Mouse (Mus musculus) midbrain, embryonic 14.5 days (tissue): ENCODE measurements around the gene Marc2. TPM values are rescaled to one million over a fixed set of nuclear protein-coding genes. Genes with fewer than 3 reads are reported as not detected.

Experiments used
- ATAC-seq: fragments of 200-750 bp; cut with Nextera tagmentation; 2 replicates; pipeline ENCODE4 v1.8.0; 2017; ENCODE audit warnings: moderate number of reproducible peaks, moderate library complexity; ENCODE audit not compliant: low FRiP score, low TSS enrichment
- DNase-seq: peaks from one replicate; pipeline ENCODE4 v3.0.0-alpha.2; 2015
- H3K27ac ChIP-seq: fragments of 300-500 bp; sonication (generic); replicated peaks from 2 replicates; pipeline ENCODE4 v1.5.1; 2014; ENCODE audit warnings: mild to moderate bottlenecking, low read depth, low read length, moderate library complexity
- H3K27me3 ChIP-seq: fragments of 300-500 bp; sonication (generic); 2 replicates; pipeline ENCODE4 v1.6.1; 2014; ENCODE audit warnings: low read length, control low read depth, mixed read lengths; ENCODE audit not compliant: control insufficient read depth, insufficient read depth
- H3K36me3 ChIP-seq: fragments of 300-500 bp; sonication (generic); 2 replicates; pipeline ENCODE4 v1.6.1; 2014; ENCODE audit warnings: low read length, control low read depth; ENCODE audit not compliant: control insufficient read depth, insufficient read depth
- H3K4me1 ChIP-seq: fragments of 300-500 bp; sonication (generic); 2 replicates; pipeline ENCODE4 v1.6.1; 2014; ENCODE audit warnings: mild to moderate bottlenecking, antibody characterized with exemption, low read length, control low read depth; ENCODE audit not compliant: control insufficient read depth, insufficient read depth
- H3K4me2 ChIP-seq: fragments of 300-500 bp; sonication (generic); 2 replicates; pipeline ENCODE4 v1.6.1; 2014; ENCODE audit warnings: mild to moderate bottlenecking, low read length, moderate library complexity
- H3K4me3 ChIP-seq: fragments of 300-500 bp; sonication (generic); replicated peaks from 2 replicates; pipeline ENCODE4 v1.5.1; 2014; ENCODE audit warnings: low read depth, low read length
- H3K9ac ChIP-seq: fragments of 300-500 bp; sonication (generic); replicated peaks from 2 replicates; pipeline ENCODE4 v1.6.1; 2014; ENCODE audit warnings: mild to moderate bottlenecking, low read length, moderate library complexity
- H3K9me3 ChIP-seq: fragments of 300-500 bp; sonication (generic); 2 replicates; pipeline ENCODE4 v1.6.1; 2016; ENCODE audit warnings: low read length, control low read depth, mixed read lengths; ENCODE audit not compliant: control insufficient read depth
- WGBS: fragments of 180-500 bp; shearing (Covaris S2); extraction: QIAGEN DNeasy Blood & Tissue Kit; methylation state at CpG from one replicate; pipeline ENCODE4 v1.1.7; 2014; 5-methylcytosine and 5-hydroxymethylcytosine counted together
- polyA plus RNA-seq: library from polyadenylated mRNA; unstranded; fragments of >200 nt; fragmentation: Nextera tagmentation; extraction: Ambion mirVana; gene quantifications from 2 replicates; pipeline ENCODE4 v1.2.1, GENCODE M21; 2014

Marc2 gene
- polyA plus RNA-seq: 111 and 112 TPM in 2 replicates

DNA sequence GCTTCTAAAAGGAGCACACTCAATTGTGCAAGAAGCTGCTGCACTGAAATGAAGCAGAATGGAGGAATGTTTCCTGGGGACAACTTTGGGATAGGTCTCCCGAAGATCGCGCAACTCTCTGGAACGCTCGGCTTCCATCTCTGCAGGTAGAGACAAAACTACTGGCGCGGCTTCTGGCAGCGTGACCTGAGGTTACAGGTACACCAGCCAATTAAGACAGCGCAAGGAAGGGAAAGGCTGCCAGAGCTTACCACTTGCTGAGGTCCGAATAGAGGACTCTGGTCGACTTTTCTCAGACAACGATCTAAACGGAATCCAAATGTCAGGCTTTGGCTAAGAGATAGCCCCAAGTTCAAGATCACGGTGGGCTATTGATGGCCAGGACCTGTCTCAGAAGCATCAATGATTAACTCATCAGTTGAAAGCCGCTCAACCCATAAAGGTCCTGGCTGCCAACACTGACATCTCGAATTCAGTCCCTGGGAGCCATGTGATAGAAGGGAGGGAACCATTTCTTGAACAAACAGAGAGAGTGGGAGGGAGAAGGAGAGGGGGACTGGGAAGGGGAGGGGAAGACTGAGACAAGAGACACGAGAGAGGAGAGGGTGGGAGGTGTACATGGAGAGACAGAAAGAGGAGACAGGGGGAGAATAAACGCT lies at the start of gene Marc2:
Gene Marc2, minus strand, starts transcription at position 360 of the 659 bp plus-strand sequence.
- peak within 1 kb of the TSS; percentile 81 for H3K4me3 ChIP-seq
- peak within 1 kb of the TSS; percentile 86 for H3K4me2 ChIP-seq
- no peak for ATAC-seq
- peak within 1 kb of the TSS; percentile 72 for H3K9ac ChIP-seq
- peaks cover 1% of the 10 kb centered on the region; the same call in 1 of the 2 replicates for H3K27me3 ChIP-seq
- H3K4me1 ChIP-seq: peaks cover 5% of the 10 kb centered on the region; the same call in 1 of the 2 replicates
- no peaks in the 10 kb centered on the region for H3K36me3 ChIP-seq
- H3K9me3 ChIP-seq: no peaks in the 10 kb centered on the region
- no peak for DNase-seq
- H3K27ac ChIP-seq: no peak within 1 kb of the TSS
- 5% methylated on average over 18 of the region's 18 CpGs for WGBS

DNA sequence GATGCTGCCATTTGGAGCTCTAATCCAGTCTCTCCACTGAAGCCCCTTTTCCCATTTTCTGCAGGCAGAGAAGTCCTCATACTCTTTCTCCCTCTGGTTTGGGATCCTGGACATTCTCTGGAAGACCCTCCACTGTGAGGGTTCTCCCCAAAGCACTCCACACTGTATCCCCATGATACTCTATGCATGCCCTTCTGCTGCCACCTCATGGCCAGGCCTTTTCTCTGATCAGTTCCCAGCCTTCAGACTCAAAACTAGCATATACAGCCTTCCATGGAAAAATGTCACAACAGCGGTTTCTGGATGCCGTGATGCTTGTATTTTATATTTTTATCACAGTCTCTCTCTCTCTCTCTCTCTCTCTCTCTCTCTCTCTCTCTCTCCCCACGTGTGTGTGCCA lies 45.7 kb upstream of the Marc2 start:
- no peaks in the 10 kb centered on the region for H3K9me3 ChIP-seq
- WGBS: 83% methylated on average over 3 of the region's 3 CpGs
- no peak for ATAC-seq

DNA sequence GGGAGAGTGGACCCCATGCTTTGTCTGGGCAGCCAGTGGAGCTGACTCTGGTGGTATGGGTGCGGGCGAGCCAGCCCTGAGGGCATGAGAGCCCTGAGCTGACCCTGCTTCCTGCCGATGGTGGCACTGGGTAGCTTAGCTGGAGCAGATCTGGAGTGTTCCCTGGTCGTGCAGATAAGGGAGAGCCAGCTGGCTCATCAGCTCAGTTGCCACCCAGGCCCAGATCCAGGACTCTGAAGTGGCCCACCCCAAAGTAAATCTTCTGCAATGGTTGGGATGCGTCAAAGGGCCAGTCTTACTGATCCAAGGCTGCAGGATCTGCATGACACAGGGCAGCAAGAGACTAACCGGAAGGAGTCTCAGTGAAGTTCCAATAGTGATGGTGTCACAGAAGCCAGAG lies 43.2 kb upstream of the Marc2 start:
- H3K9me3 ChIP-seq: no peaks in the 10 kb centered on the region
- H3K4me1 ChIP-seq: no peaks in the 10 kb centered on the region
- no peaks in the 10 kb centered on the region for H3K36me3 ChIP-seq
- no peak overlapping the region for H3K4me3 ChIP-seq
- H3K27ac ChIP-seq: no peak overlapping the region
- no peak for DNase-seq
- H3K27me3 ChIP-seq: no peaks in the 10 kb centered on the region
- ATAC-seq: no peak
- no peak overlapping the region for H3K4me2 ChIP-seq
- 92% methylated on average over 6 of the region's 6 CpGs for WGBS
- no peak overlapping the region for H3K9ac ChIP-seq

More for the DNA sequence above, 45.7 kb upstream of the Marc2 start:
- Histone ChIP-seq H3K36me3 (peaks cover 4% of the 10 kb centered on the region), H3K27ac (no peak overlapping the region), H3K9ac (no peak overlapping the region), H3K27me3 (no peaks in the 10 kb centered on the region), H3K4me3 (no peak overlapping the region), H3K4me2 (no peak overlapping the region), H3K4me1 (no peaks in the 10 kb centered on the region)
- no peak for DNase-seq

GRCm38 (mm10) chr1:184886160-184886559 lies 39.9 kb upstream of the Marc2 start:
- peaks cover 29% of the 10 kb centered on the region for H3K27me3 ChIP-seq
- WGBS: 53% methylated on average over 1 of the region's 1 CpGs
- no peak for ATAC-seq
- no peak overlapping the region for H3K27ac ChIP-seq
- no peaks in the 10 kb centered on the region for H3K4me1 ChIP-seq
- no peaks in the 10 kb centered on the region for H3K36me3 ChIP-seq
- DNase-seq: no peak
- H3K4me3 ChIP-seq: no peak overlapping the region
- H3K4me2 ChIP-seq: no peak overlapping the region
- no peak overlapping the region for H3K9ac ChIP-seq
- no peaks in the 10 kb centered on the region for H3K9me3 ChIP-seq

DNA sequence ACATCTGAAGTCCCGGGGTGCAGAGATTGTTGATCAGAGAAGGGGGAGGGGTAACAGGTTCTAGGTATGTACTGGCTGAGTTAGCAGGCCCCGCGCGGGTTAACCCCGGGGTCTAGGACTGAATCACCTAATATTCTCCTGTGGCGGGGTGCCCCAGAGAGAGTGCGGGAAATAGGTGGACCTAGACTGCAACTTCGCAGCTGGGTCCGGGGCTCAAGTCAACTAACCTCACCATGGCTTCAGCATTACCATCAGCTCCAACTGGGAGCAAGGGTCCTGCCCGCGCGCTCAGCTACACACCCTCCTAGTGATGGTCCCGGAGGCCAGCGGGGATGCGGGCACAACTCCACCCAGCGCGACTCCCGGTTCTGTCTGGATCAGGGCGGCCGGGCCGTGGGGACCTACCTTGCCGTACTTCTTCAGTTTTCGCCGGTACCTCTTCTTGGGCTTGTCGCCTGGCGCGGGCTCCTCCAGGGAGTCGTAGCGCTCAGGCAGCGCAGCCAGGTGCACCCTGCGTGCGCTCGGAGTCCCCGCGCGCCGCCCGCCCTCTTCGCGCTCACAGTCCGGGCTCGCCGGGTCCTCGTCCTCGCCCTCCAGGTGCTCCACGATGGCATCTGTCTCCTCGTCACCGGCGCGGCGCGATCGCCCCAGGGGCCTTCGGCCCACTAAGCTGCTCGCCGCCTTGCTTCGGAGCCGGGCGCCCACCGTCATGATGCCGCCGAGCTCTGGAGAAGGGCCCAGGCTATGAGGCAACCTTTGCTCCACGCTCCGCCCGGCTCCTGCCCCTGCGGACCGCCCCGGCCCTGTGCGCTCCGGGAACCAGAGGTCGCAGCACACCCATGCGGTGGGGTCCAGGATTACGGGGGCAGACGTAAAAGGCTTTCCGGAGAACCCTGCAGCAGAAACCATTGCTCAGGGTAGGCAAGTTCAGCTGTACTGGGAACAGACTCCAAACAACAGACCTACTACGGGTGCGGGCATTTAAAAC lies 36.3 kb upstream of the Marc2 start, which contains the start of gene C130074G19Rik:
Gene C130074G19Rik, minus strand, starts transcription at position 938 of the 988 bp plus-strand sequence.
- 3% methylated on average over 77 of the region's 77 CpGs for WGBS
- Histone ChIP-seq H3K9me3 (no peaks in the 10 kb centered on the region), H3K27me3 (peaks cover 33% of the 10 kb centered on the region), H3K27ac (no peak within 1 kb of the TSS), H3K4me1 (no peaks in the 10 kb centered on the region), H3K9ac (peak within 1 kb of the TSS; percentile 39; the same call in 1 of the 2 replicates), H3K4me2 (peak within 1 kb of the TSS; percentile 74), H3K36me3 (no peaks in the 10 kb centered on the region), H3K4me3 (peak within 1 kb of the TSS; percentile 36)
- ATAC-seq: peak; percentile 50; the same call in 1 of the 2 replicates
- peak; percentile 51 for DNase-seq

- ATAC-seq (no peak), DNase-seq (no peak)
- Histone ChIP-seq H3K9ac (no peak overlapping the region), H3K36me3 (no peaks in the 10 kb centered on the region), H3K4me3 (no peak overlapping the region), H3K9me3 (no peaks in the 10 kb centered on the region), H3K27me3 (peaks cover 33% of the 10 kb centered on the region), H3K4me2 (no peak overlapping the region), H3K27ac (no peak overlapping the region), H3K4me1 (no peaks in the 10 kb centered on the region)
- 70% methylated on average over 7 of the region's 7 CpGs for WGBS
Observed at GRCm38 (mm10) chr1:184881861-184882260, 35.6 kb upstream of the Marc2 start.

- no peaks in the 10 kb centered on the region for H3K4me1 ChIP-seq
- H3K9ac ChIP-seq: no peak overlapping the region
- H3K9me3 ChIP-seq: no peaks in the 10 kb centered on the region
- no peak overlapping the region for H3K4me2 ChIP-seq
- WGBS: 88% methylated on average over 5 of the region's 5 CpGs
- peaks cover 33% of the 10 kb centered on the region for H3K27me3 ChIP-seq
- ATAC-seq (no peak), DNase-seq (no peak)
- no peaks in the 10 kb centered on the region for H3K36me3 ChIP-seq
- no peak overlapping the region for H3K27ac ChIP-seq
- no peak overlapping the region for H3K4me3 ChIP-seq
Observed at GRCm38 (mm10) chr1:184881211-184881610, 35.0 kb upstream of the Marc2 start.

DNA sequence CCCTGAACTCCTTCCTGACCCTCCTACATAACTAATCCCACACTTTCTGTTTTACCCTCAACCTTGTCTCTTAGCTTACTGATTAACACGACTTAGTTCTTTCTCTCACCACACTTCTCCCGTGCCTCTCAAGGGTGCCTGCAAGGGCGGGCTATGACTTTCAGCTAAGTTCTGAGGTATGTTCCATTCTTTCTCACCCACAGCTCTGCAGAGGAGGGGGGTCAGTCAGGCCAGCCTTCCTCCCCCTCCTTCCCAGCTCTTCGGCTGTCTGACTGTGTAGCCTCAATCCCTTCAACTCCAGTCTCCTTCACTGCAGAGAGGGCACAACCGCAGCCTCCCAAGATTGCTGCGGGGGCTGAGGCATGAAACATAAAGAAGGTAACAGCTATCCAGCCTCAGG lies 32.6 kb upstream of the Marc2 start:
- Histone ChIP-seq H3K4me2 (no peak overlapping the region), H3K9me3 (no peaks in the 10 kb centered on the region), H3K27me3 (peaks cover 30% of the 10 kb centered on the region), H3K4me1 (no peaks in the 10 kb centered on the region), H3K9ac (no peak overlapping the region), H3K4me3 (no peak overlapping the region), H3K27ac (no peak overlapping the region), H3K36me3 (no peaks in the 10 kb centered on the region)
- DNase-seq (no peak), ATAC-seq (no peak)
- WGBS: 85% methylated on average over 6 of the region's 6 CpGs
